Mouse (Mus musculus) bone marrow macrophage, adult 2 months (primary cell): ENCODE data around the gene Eri2. TPM values are rescaled to one million over a fixed set of nuclear protein-coding genes. Genes with fewer than 3 reads are reported as not detected.

Source experiments
- H3K27ac ChIP-seq: 2 replicates; pipeline ENCODE4 v1.5.1; 2012; ENCODE audit warnings: low read depth, low read length; ENCODE audit not compliant: insufficient read depth
- H3K4me1 ChIP-seq: 2 replicates; pipeline ENCODE4 v1.6.1; 2012; ENCODE audit warnings: low read length; ENCODE audit not compliant: control insufficient read depth, insufficient read depth
- H3K4me3 ChIP-seq: 2 replicates; pipeline ENCODE4 v1.5.1; 2012; ENCODE audit warnings: mild to moderate bottlenecking, low read length, moderate library complexity; ENCODE audit not compliant: insufficient read depth
- CTCF ChIP-seq: IDR thresholded peaks from 2 replicates; pipeline ENCODE4 v1.5.1; 2012; ENCODE audit warnings: low read depth, mild to moderate bottlenecking, low read length, moderate library complexity
- POLR2A ChIP-seq: IDR thresholded peaks from 2 replicates; pipeline ENCODE4 v1.6.1; 2012; ENCODE audit warnings: mild to moderate bottlenecking, low read depth, low read length, borderline replicate concordance
- polyA plus RNA-seq: library from polyadenylated mRNA; stranded (reverse); fragments of >200 nt; gene quantifications from 2 replicates; pipeline ENCODE4 v1.2.4, GENCODE M21; 2012; ENCODE audit not compliant: missing spikeins, insufficient read depth, insufficient read length

Gene Eri2
- polyA plus RNA-seq, 1 experiment = 9.6 TPM

DNA sequence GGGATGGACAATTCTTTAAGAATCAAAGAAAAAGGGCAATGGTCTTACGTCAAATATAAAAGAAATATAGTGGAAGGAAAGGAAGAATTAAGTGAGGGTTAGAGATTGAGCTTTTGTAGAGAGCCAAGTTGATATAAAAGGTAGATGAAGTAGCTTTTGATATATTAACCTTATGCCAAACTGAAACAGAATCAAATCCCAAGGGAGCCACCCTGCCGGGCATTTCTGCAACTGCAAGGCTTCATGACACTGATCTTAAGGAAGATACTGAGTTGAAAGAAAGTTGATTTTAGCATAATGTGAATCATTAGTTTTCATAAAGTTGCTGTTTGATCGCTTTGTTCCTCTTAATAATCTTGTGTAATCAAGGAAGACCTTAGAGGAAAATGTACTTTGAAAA, 4.8 kb downstream of the Eri2 start:
- TF ChIP-seq CTCF (no peak), POLR2A (no peak)
- no peaks in the 10 kb centered on the region for H3K4me1 ChIP-seq
- no peak overlapping the region for H3K27ac ChIP-seq
- no peak overlapping the region for H3K4me3 ChIP-seq

GRCm38 (mm10) chr7:119784908-119785307, 8.9 kb downstream of the Eri2 start:
- Histone ChIP-seq H3K4me3 (no peak overlapping the region), H3K4me1 (no peaks in the 10 kb centered on the region), H3K27ac (no peak overlapping the region)
- TF ChIP-seq CTCF = no peak

DNA sequence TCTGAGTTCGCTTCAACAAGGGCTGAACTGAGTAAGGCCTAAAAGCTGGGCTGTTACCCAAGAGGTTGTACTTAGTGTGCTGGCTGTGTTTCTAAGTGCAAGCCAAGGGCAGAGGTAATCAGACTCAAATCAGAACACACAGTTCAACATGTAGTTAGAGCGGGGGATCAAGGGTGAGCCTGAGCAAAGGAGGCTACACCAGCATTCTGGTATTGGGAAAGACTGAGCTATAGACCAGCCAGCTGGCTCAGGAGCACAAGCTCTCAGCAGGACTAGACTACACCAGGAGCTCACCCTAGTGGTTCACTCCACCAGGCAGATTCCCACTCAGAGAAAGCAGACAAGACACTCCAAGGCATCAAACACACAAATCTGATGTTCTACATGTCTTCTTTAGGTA, 10.4 kb downstream of the Eri2 start:
- TF ChIP-seq POLR2A (no peak), CTCF (no peak)
- no peaks in the 10 kb centered on the region for H3K4me1 ChIP-seq
- H3K27ac ChIP-seq = no peak overlapping the region
- H3K4me3 ChIP-seq = no peak overlapping the region

GRCm38 (mm10) chr7:119769895-119770294, 24.0 kb downstream of the Eri2 start:
- Histone ChIP-seq H3K27ac (no peak overlapping the region), H3K4me3 (no peak overlapping the region), H3K4me1 (no peaks in the 10 kb centered on the region)
- no peak for TF ChIP-seq POLR2A
- TF ChIP-seq CTCF = no peak

GRCm38 (mm10) chr7:119766996-119767395, 26.9 kb downstream of the Eri2 start:
- TF ChIP-seq CTCF (no peak), POLR2A (no peak)
- H3K4me3 ChIP-seq = no peak overlapping the region
- H3K27ac ChIP-seq = no peak overlapping the region
- H3K4me1 ChIP-seq = no peaks in the 10 kb centered on the region

- Histone ChIP-seq H3K4me1 (no peaks in the 10 kb centered on the region), H3K4me3 (no peak overlapping the region), H3K27ac (no peak overlapping the region)
- TF ChIP-seq POLR2A (no peak), CTCF (no peak)
Measured at GRCm38 (mm10) chr7:119764377-119764776, 29.5 kb downstream of the Eri2 start.

DNA sequence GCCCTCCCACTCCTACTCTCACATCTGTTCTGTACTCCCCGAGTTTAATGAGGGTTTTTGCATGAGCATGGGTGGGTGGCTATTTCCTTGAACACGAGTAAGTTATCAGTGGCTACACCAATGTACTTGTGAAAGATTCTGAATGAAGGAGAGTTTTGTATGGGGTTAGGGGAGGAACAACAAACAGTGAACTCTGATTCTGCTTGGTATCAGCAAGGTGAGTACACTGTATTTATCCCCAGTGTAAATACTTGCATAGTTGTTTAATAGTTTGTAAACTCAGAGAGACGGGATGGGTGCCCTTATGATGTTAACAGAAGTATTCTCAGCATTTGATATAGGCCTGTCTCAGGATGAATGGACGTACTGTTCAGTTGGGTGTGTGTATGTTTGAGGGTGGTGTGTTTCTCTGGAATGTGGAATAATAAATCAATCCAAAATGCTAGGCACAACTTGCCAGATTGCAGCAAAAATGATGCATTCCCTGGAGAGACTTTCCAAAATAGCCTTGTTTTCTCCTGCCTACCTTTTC, 31.6 kb downstream of the Eri2 start:
- H3K4me3 ChIP-seq = no peak overlapping the region
- no peak overlapping the region for H3K27ac ChIP-seq
- no peak for TF ChIP-seq CTCF
- TF ChIP-seq POLR2A = no peak
- H3K4me1 ChIP-seq = no peaks in the 10 kb centered on the region

DNA sequence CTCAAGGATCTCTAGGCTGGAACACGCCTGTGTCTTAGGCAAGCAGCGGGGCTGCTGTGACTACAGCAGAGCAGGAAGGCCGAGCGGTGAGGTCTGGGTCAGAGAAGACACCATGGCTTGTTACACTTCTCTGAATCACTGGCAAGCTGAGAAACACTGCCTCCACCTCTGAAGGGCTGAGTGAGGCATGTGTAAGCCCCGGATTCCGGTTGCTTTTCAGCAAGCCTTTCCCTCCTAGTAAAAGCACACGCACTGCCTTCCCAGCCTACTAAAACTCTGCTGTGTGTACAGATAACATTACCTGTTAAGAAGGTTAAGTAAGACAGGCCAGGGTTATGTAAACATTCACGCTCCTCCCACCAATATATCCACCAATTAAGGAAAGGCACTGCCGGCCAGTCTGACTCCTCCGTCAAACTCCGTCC, 33.3 kb downstream of the Eri2 start, which contains the start of gene Acsm3:
TSS of gene Acsm3 (plus strand) at position 397 of the 425 bp plus-strand sequence.
- TF ChIP-seq CTCF (no peak), POLR2A (no peak)
- Histone ChIP-seq H3K4me1 (no peaks in the 10 kb centered on the region), H3K27ac (no peak within 1 kb of the TSS), H3K4me3 (no peak within 1 kb of the TSS)

GRCm38 (mm10) chr7:119753696-119754095, 40.2 kb downstream of the Eri2 start:
- H3K4me1 ChIP-seq = no peaks in the 10 kb centered on the region
- TF ChIP-seq POLR2A (no peak), CTCF (no peak)
- no peak overlapping the region for H3K4me3 ChIP-seq
- H3K27ac ChIP-seq = no peak overlapping the region

GRCm38 (mm10) chr7:119749942-119750341, 43.9 kb downstream of the Eri2 start:
- Histone ChIP-seq H3K4me3 (no peak overlapping the region), H3K27ac (no peak overlapping the region), H3K4me1 (no peaks in the 10 kb centered on the region)
- TF ChIP-seq POLR2A (no peak), CTCF (no peak)

GRCm38 (mm10) chr7:119748761-119749160, 45.1 kb downstream of the Eri2 start:
- Histone ChIP-seq H3K4me1 (no peaks in the 10 kb centered on the region), H3K27ac (no peak overlapping the region), H3K4me3 (no peak overlapping the region)
- TF ChIP-seq CTCF = no peak
- TF ChIP-seq POLR2A = no peak
